Mouse (Mus musculus): Measurements from ENCODE around the gene Tmem238. TPM values are rescaled to one million over a fixed set of nuclear protein-coding genes. Genes with fewer than 3 reads are reported as not detected.

Gene Tmem238
- total and polyA plus RNA-seq, 3 experiments: 5.5 to 12.3 (median 9.8) TPM

DNA sequence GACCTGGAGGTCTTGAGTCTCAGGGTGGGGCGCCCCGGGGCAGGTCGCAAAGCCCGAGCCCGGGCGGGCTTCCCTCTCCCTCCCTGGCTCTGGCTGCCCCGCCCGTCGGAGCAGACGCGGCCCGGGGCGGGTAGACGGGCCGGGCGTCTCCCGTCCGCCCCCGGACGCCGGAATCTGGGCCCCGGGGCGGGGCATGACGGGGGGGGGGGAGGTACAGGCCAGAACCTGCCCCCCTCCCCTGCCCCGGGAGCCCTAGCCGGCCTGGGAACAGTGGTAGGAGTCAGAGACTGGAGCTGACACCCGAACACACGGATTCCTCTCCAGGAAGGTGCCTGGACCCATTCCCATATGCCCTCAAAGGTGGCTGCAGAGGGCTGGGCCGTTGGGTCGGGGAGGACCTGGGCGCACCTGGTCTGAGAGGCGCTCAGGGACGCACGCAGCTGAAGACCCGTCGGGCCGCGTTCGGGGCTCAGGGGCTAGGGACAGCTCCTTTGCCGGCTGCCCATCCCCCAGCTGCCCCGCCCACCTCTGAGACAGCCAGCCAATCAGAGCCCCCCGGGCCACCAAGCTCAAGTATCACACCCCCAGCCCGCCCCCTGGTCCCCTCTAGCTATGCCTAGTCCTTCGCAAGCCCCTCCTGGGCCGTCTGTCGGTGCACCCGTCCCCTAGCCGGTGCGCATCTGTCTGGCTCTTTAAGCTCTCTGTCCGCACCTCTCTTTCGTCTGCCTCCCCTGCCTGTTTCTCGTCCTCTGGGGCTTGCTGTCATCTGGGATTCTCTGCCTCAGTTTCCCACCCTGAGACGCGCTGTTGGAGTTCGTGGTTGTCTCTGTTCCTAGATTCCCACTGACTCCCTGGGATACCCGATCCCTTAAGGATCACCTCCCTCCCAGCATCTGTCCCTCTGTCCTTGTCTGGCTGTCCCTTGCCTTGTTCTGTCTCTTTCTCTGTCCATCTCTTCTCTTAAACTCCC is 12.3 kb downstream of the Tmem238 start:
- no peak for DNase-seq (ENCODE audit: extremely low read depth)
- in situ Hi-C loops (cut with MboI; ENCODE audit: low pct_ligation_motif_present, low pct_unique_long_range_greater_than_20kb, low sequenced_read_pairs): no loop called here
- H3K9me3 ChIP-seq (replicated peaks; ENCODE audit: low read length): no peaks in the 10 kb centered on the region
- H3K27me3 ChIP-seq (replicated peaks): peaks cover 27% of the 10 kb centered on the region
- dilution Hi-C loops (cut with MboI; ENCODE audit: extremely low pct_ligation_motif_present, extremely low pct_unique_long_range_greater_than_20kb, low sequenced_read_pairs): no loop called here
- peaks cover 9 to 27% of the 10 kb centered on the region in 2 experiments for H3K4me1 ChIP-seq (ENCODE audit: control insufficient read depth in 1 of 2, insufficient read depth in 2 of 2)
- 0 out of 2 replicates have a peak overlapping the region, but pooled peaks have one; percentile 4 for H3K9ac ChIP-seq (ENCODE audit: insufficient read depth, low read depth)
- peak; percentile 42; the same call in 1 of the 2 replicates for TF ChIP-seq CHD2 (IDR thresholded peaks at IDR 0.05; ENCODE audit: low read length)
- no peak for TF ChIP-seq RCOR1 (conservative IDR thresholded peaks at IDR 0.05; ENCODE audit: low read depth, low read length)
- H3K36me3 ChIP-seq (replicated peaks in 1 of 2; ENCODE audit: control insufficient read depth in 1 of 2, insufficient read depth in 1 of 2, low read length in 1 of 2): no peaks in the 10 kb centered on the region
- peak overlapping the region in 1 of 3 experiments; percentile 38 for H3K4me3 ChIP-seq (replicated peaks in 1 of 3; ENCODE audit: low read depth in 2 of 3, low read length in 2 of 3, poor library complexity in 1 of 3)
- no peak overlapping the region for H3K27ac ChIP-seq (ENCODE audit: insufficient read depth, low read depth)
- H3K4me2 ChIP-seq (ENCODE audit: insufficient read depth, low read depth, poor library complexity, severe bottlenecking): peak overlapping the region; percentile 23; the same call in 1 of the 2 replicates
- H3K79me2 ChIP-seq (replicated peaks; ENCODE audit: control insufficient read depth, extremely low read depth, insufficient read depth, poor library complexity, severe bottlenecking): no peaks in the 10 kb centered on the region

DNA sequence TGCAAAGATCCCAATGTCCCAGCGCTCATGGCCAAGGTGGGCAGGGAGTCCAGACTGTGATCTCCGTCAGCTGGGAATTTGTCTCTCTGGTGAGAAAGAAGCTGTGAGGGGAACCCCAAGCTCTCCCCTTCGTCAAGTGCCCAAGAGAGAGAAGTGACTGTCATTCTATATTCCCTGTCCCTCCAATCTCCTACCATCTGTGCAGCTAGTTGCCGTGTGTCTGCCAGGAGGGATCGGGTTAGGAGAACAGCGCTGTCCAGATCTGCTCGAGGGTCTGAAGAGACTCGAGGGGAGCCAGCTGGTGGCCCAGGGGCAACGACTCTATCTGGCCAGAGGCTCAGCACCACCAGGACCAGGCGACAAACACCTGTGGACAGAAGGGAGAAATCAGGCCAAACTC is 13.3 kb downstream of the Tmem238 start:
- in situ Hi-C loops (cut with MboI; ENCODE audit: low pct_ligation_motif_present, low pct_unique_long_range_greater_than_20kb, low sequenced_read_pairs): no loop called here
- Histone ChIP-seq H3K79me2 (replicated peaks; ENCODE audit: control insufficient read depth, extremely low read depth, insufficient read depth, poor library complexity, severe bottlenecking) (no peaks in the 10 kb centered on the region), H3K9ac (ENCODE audit: insufficient read depth, low read depth) (no peak overlapping the region), H3K4me3 (replicated peaks in 1 of 3; ENCODE audit: low read depth in 2 of 3, low read length in 2 of 3, poor library complexity in 1 of 3) (no peak overlapping the region), H3K36me3 (replicated peaks in 1 of 2; ENCODE audit: control insufficient read depth in 1 of 2, insufficient read depth in 1 of 2, low read length in 1 of 2) (no peaks in the 10 kb centered on the region), H3K9me3 (replicated peaks; ENCODE audit: low read length) (no peaks in the 10 kb centered on the region), H3K4me2 (ENCODE audit: insufficient read depth, low read depth, poor library complexity, severe bottlenecking) (no peak overlapping the region), H3K4me1 (ENCODE audit: control insufficient read depth in 1 of 2, insufficient read depth in 2 of 2) (peaks cover 7 to 19% of the 10 kb centered on the region in 2 experiments), H3K27ac (ENCODE audit: insufficient read depth, low read depth) (no peak overlapping the region), H3K27me3 (replicated peaks) (peaks cover 27% of the 10 kb centered on the region)
- TF ChIP-seq ZC3H11A (IDR thresholded peaks at IDR 0.05; ENCODE audit: low read depth, low read length): no peak
- TF ChIP-seq E2F4 (IDR thresholded peaks at IDR 0.05; ENCODE audit: insufficient replicate concordance, low read depth, low read length): no peak
- no peak for TF ChIP-seq BHLHE40 (IDR thresholded peaks at IDR 0.05; ENCODE audit: low read depth, low read length)
- TF ChIP-seq JUN (IDR thresholded peaks at IDR 0.05; ENCODE audit: insufficient read depth, low read depth, low read length): no peak
- no peak for TF ChIP-seq GABPA (IDR thresholded peaks at IDR 0.05; ENCODE audit: insufficient replicate concordance, low read depth, low read length)
- no peak for TF ChIP-seq PAX5 (IDR thresholded peaks at IDR 0.05; ENCODE audit: low read length)
- TF ChIP-seq ELF1 (IDR thresholded peaks at IDR 0.05; ENCODE audit: low read depth, low read length): no peak
- TF ChIP-seq SIN3A (IDR thresholded peaks at IDR 0.05; ENCODE audit: low read length): no peak
- no peak for TF ChIP-seq ZNF384 (IDR thresholded peaks at IDR 0.05; ENCODE audit: low read depth, low read length)
- no peak for TF ChIP-seq CHD1 (IDR thresholded peaks at IDR 0.05; ENCODE audit: low read depth, low read length)
- no peak for TF ChIP-seq ETS1 (conservative IDR thresholded peaks at IDR 0.05; ENCODE audit: low read depth, low read length)
- TF ChIP-seq SMC3 (IDR thresholded peaks at IDR 0.05; ENCODE audit: low read depth, low read length): no peak
- TF ChIP-seq NELFE (IDR thresholded peaks at IDR 0.05; ENCODE audit: low read depth, low read length): no peak
- TF ChIP-seq MAX (IDR thresholded peaks at IDR 0.05; ENCODE audit: low read length): no peak
- no peak for DNase-seq (ENCODE audit: extremely low read depth)
- dilution Hi-C loops (cut with MboI; ENCODE audit: extremely low pct_ligation_motif_present, extremely low pct_unique_long_range_greater_than_20kb, low sequenced_read_pairs): no loop called here

Measured in CH12.LX (cell line).